Mouse (Mus musculus) left cerebral cortex, adult 18-20 months (tissue): ENCODE measurements around the gene Zfp74. TPM values are rescaled to one million over a fixed set of nuclear protein-coding genes. Genes with fewer than 3 reads are reported as not detected.
A peak's percentile ranks its signal among the peaks of the same experiment; 100 is the strongest.
"Not testable (repeated sequence)": the region's sequence is repeated elsewhere in the genome, so short reads cannot be mapped to it uniquely, and the experiment has no call there.

ENCODE experiments used
- DNase-seq, 2 experiments: peaks; one replicate each; pipeline ENCODE4 v3.0.0; 2021 to 2022; ENCODE audit warnings: low spot score in 2 of 2, mixed read lengths in 1 of 2
- long read RNA-seq, 2 experiments: library from polyadenylated mRNA; stranded (forward); transcript quantifications; one replicate each; pipeline ENCODE4 v2.0.0; 2021
- total RNA-seq, 2 experiments: library from RNA; stranded (reverse); gene quantifications; 2 replicates each; pipeline ENCODE4 v1.2.3; 2021

The Zfp74 gene
- 10 to 100 TPM; 14.9 to 18.5 TPM for total RNA-seq
- long read RNA-seq, experiment 1, partial matches to known transcripts, result 4 of 15 reads
- long read RNA-seq, experiment 1, other reads (novel, unspliced or antisense), result 10 of 15 reads
- long read RNA-seq, experiment 2, partial matches to known transcripts, result 5 of 8 reads
- long read RNA-seq, experiment 2, other reads (novel, unspliced or antisense), result 2 of 8 reads

GRCm38 (mm10) chr7:29953513-29954401 lies at the start of gene Zfp74:
Gene Zfp74 (minus strand): TSS chr7:29954089.
- peak; percentile 71 to 83 for DNase-seq

- DNase-seq, result no peak
These were observed 46.7 kb upstream of the Zfp74 start for GRCm38 (mm10) chr7:30000601-30001000.

- no peak for DNase-seq
These were observed 41.2 kb upstream of the Zfp74 start for GRCm38 (mm10) chr7:29995134-29995533.

- DNase-seq, result no peak
These were observed 39.5 kb upstream of the Zfp74 start for GRCm38 (mm10) chr7:29993340-29993739.

GRCm38 (mm10) chr7:29992698-29993097 lies 38.8 kb upstream of the Zfp74 start:
- DNase-seq, result no peak

- DNase-seq, result no peak
These were observed 35.1 kb upstream of the Zfp74 start for GRCm38 (mm10) chr7:29989031-29989430.

- no peak for DNase-seq
These were observed 33.7 kb upstream of the Zfp74 start for GRCm38 (mm10) chr7:29987551-29987950.

GRCm38 (mm10) chr7:29986101-29986500 lies 32.2 kb upstream of the Zfp74 start:
- DNase-seq, result no peak

- peak; percentile 85 to 92 for DNase-seq
These were observed 29.9 kb upstream of the Zfp74 start, which contains the start of gene Zfp568 for GRCm38 (mm10) chr7:29983690-29984380. Gene Zfp568 (plus strand): TSS chr7:29983955.

GRCm38 (mm10) chr7:29983340-29983689 lies 29.4 kb upstream of the Zfp74 start:
- DNase-seq, result no peak

GRCm38 (mm10) chr7:29982931-29983330 lies 29.0 kb upstream of the Zfp74 start:
- DNase-seq, result peak; percentile 4 to 5

- DNase-seq, result no peak
These were observed 28.5 kb upstream of the Zfp74 start for GRCm38 (mm10) chr7:29982341-29982740.

GRCm38 (mm10) chr7:29981860-29982259 lies 28.0 kb upstream of the Zfp74 start:
- DNase-seq, result no peak

GRCm38 (mm10) chr7:29981455-29981854 lies 27.6 kb upstream of the Zfp74 start:
- no peak for DNase-seq

GRCm38 (mm10) chr7:29980761-29981160 lies 26.9 kb upstream of the Zfp74 start:
- no peak for DNase-seq

GRCm38 (mm10) chr7:29970686-29971085 lies 16.8 kb upstream of the Zfp74 start:
- DNase-seq, result no peak

- DNase-seq, result not testable (repeated sequence)
These were observed 11.4 kb upstream of the Zfp74 start for GRCm38 (mm10) chr7:29965115-29965810.

- DNase-seq, result no peak
These were observed 5.1 kb upstream of the Zfp74 start for GRCm38 (mm10) chr7:29959004-29959403.

GRCm38 (mm10) chr7:29958125-29958724 lies 4.3 kb upstream of the Zfp74 start:
- DNase-seq, result no peak

- peak; percentile 24 for DNase-seq
These were observed 2.4 kb upstream of the Zfp74 start for GRCm38 (mm10) chr7:29956257-29956656.

GRCm38 (mm10) chr7:29954731-29955130 lies 842 bp upstream of the Zfp74 start:
- no peak for DNase-seq
